In the genomic region with DNA sequence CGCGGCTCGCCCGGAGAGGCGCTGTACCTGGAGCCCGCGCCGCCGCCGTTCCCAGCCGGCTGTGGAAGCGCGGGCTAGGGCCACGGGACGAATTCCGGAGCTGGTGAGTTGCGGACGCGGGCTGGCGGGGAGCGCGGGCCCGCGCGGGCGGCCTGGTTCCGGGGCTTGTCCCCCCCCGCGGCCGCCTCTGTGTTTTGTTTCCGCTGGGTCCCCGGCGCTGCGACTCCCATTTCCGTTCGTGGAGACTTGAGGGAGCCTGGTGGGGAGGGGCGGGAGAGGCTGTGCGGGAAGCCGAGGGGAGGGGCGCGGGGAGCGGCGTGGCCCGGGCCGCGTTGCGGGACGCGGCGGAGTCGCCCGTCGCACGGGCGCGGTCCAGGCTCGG, we compare ENCODE assay signal across 8 mouse cellular contexts. TPM values are rescaled to one million over a fixed set of nuclear protein-coding genes. Genes with fewer than 3 reads are reported as not detected.
A peak's percentile ranks its signal among the peaks of the same experiment; 100 is the strongest.
DNase-seq lines count a peak whose midpoint lies in the region; ATAC-seq and TF ChIP-seq lines count a peak whose summit lies in the region.

A gene (minus strand): TSS at position 185 of the 382 bp plus-strand sequence.

- H3K27ac ChIP-seq in ES-E14 (ENCODE audit: insufficient read depth, low read depth, low read length, poor library complexity, severe bottlenecking) = peak within 1 kb of the TSS; percentile 100
- H3K27ac ChIP-seq in forebrain, embryonic 15.5 days (replicated peaks) = peak within 1 kb of the TSS; percentile 96
- peak within 1 kb of the TSS; percentile 90 for H3K27ac ChIP-seq in liver, embryonic 14.5 days
- peak within 1 kb of the TSS; percentile 96 for H3K27ac ChIP-seq in neural tube, embryonic 12.5 days

- no peak for TF ChIP-seq CTCF in liver, embryonic 14.5 days (IDR thresholded peaks at IDR 0.05; ENCODE audit: low read depth)

- intact Hi-C loops in heart, postnatal 10 days (cut with DNase I) = loop anchor here (1.0 to 5.0 kb wide), 2 partner anchors 100 to 967 kb away; a partner anchor contains a TSS

- peaks cover 14% of the 10 kb centered on the region for H3K36me3 ChIP-seq in ES-E14 (ENCODE audit: control insufficient read depth, insufficient read depth, low read length, poor library complexity, severe bottlenecking)
- peaks cover 20% of the 10 kb centered on the region for H3K36me3 ChIP-seq in forebrain, embryonic 15.5 days
- peaks cover 8% of the 10 kb centered on the region for H3K36me3 ChIP-seq in liver, embryonic 14.5 days (replicated peaks; ENCODE audit: control insufficient read depth, insufficient read depth, low read depth)
- H3K36me3 ChIP-seq in neural tube, embryonic 12.5 days = peaks cover 15% of the 10 kb centered on the region

- peak within 1 kb of the TSS; percentile 86 for H3K4me2 ChIP-seq in forebrain, embryonic 15.5 days (replicated peaks)
- H3K4me2 ChIP-seq in liver, embryonic 14.5 days (ENCODE audit: low read depth) = peak within 1 kb of the TSS; percentile 71
- peak within 1 kb of the TSS; percentile 84 for H3K4me2 ChIP-seq in neural tube, embryonic 12.5 days (replicated peaks)

- peak; percentile 74 for ATAC-seq in forebrain, embryonic 15.5 days (replicated peaks)
- ATAC-seq in liver, embryonic 14.5 days (ENCODE audit: insufficient read depth) = peak; percentile 24
- ATAC-seq in neural tube, embryonic 12.5 days (ENCODE audit: low FRiP score, low read depth) = peak; percentile 71

- H3K9ac ChIP-seq in ES-E14 (ENCODE audit: insufficient read depth, low read depth, low read length, poor library complexity, severe bottlenecking) = peak within 1 kb of the TSS; percentile 99
- H3K9ac ChIP-seq in forebrain, embryonic 15.5 days (replicated peaks) = peak within 1 kb of the TSS; percentile 96
- peak within 1 kb of the TSS; percentile 96 for H3K9ac ChIP-seq in liver, embryonic 14.5 days (replicated peaks)
- peak within 1 kb of the TSS; percentile 98 for H3K9ac ChIP-seq in neural tube, embryonic 12.5 days

- no peak for DNase-seq in ES-E14 (ENCODE audit: low read depth, low spot score)
- peak; percentile 87 for DNase-seq in cerebellum, adult 11-12 months
- DNase-seq in heart, postnatal 10 days = peak; percentile 86 to 89
- DNase-seq in kidney, postnatal 4 days = peak; percentile 89 to 93
- DNase-seq in liver, embryonic 14.5 days (ENCODE audit: low read depth in 3 of 3, low spot score in 3 of 3) = peak; percentile 31 to 43 (median 36)
- peak; percentile 76 for DNase-seq in thymus, postnatal 0 days (ENCODE audit: low spot score)

- WGBS in forebrain, embryonic 15.5 days = under 1% methylated on average over 57 of the region's 57 CpGs
- 0% methylated on average over 56 of the region's 57 CpGs for WGBS in liver, embryonic 14.5 days (ENCODE audit: insufficient replicate concordance)
- under 1% methylated on average over 57 of the region's 57 CpGs for WGBS in neural tube, embryonic 12.5 days

- peak within 1 kb of the TSS; percentile 87 to 96 for H3K4me3 ChIP-seq in ES-E14 (ENCODE audit: insufficient read depth in 1 of 2, low read depth in 1 of 2, low read length in 2 of 2, poor library complexity in 1 of 2, severe bottlenecking in 1 of 2)
- H3K4me3 ChIP-seq in forebrain, embryonic 15.5 days = peak within 1 kb of the TSS; percentile 88
- H3K4me3 ChIP-seq in liver, embryonic 14.5 days (ENCODE audit: insufficient read depth in 1 of 2, low read depth in 2 of 2, low read length in 2 of 2) = peak within 1 kb of the TSS; percentile 77 to 99
- H3K4me3 ChIP-seq in neural tube, embryonic 12.5 days = peak within 1 kb of the TSS; percentile 91

- H3K4me1 ChIP-seq in ES-E14 (ENCODE audit: control insufficient read depth in 2 of 2, insufficient read depth in 2 of 2, low read length in 2 of 2, poor library complexity in 1 of 2) = peaks cover 4 to 7% of the 10 kb centered on the region in 2 experiments; a peak in 3 of 4 replicates
- peaks cover 44% of the 10 kb centered on the region for H3K4me1 ChIP-seq in forebrain, embryonic 15.5 days
- peaks cover 0 to 12% of the 10 kb centered on the region in 2 experiments; a peak in 3 of 4 replicates for H3K4me1 ChIP-seq in liver, embryonic 14.5 days (replicated peaks; ENCODE audit: control insufficient read depth in 2 of 2, insufficient read depth in 2 of 2, low read length in 1 of 2)
- peaks cover 20% of the 10 kb centered on the region; the same call in 1 of the 2 replicates for H3K4me1 ChIP-seq in neural tube, embryonic 12.5 days

- H3K27me3 ChIP-seq in forebrain, embryonic 15.5 days = no peaks in the 10 kb centered on the region
- H3K27me3 ChIP-seq in liver, embryonic 14.5 days (ENCODE audit: control insufficient read depth, insufficient read depth, low read length) = no peaks in the 10 kb centered on the region
- H3K27me3 ChIP-seq in neural tube, embryonic 12.5 days (replicated peaks) = no peaks in the 10 kb centered on the region

- TF ChIP-seq EP300 in liver, embryonic 14.5 days (IDR thresholded peaks at IDR 0.05; ENCODE audit: low read depth) = no peak

- in situ Hi-C loops in ES-E14 (cut with MboI; ENCODE audit: low sequenced_read_pairs in 2 of 2, unreplicated experiment in 2 of 2) = loop anchor here in 1 of 2 experiments (10.0 kb wide), 1 partner anchor 101 kb away; a partner anchor contains a TSS

- no peaks in the 10 kb centered on the region for H3K9me3 ChIP-seq in ES-E14 (ENCODE audit: control insufficient read depth, insufficient read depth, low read depth, low read length)
- no peaks in the 10 kb centered on the region for H3K9me3 ChIP-seq in forebrain, embryonic 15.5 days
- H3K9me3 ChIP-seq in liver, embryonic 14.5 days (ENCODE audit: control insufficient read depth, low read length) = no peaks in the 10 kb centered on the region
- no peaks in the 10 kb centered on the region for H3K9me3 ChIP-seq in neural tube, embryonic 12.5 days

TF ChIP-seq in ES-E14, 5 proteins besides CTCF, POLR2A, EP300 and RAD21:
- no peak for TF ChIP-seq ZNF384 (IDR thresholded peaks at IDR 0.05; ENCODE audit: low read depth, low read length)
- TF ChIP-seq HCFC1 (IDR thresholded peaks at IDR 0.05; ENCODE audit: borderline replicate concordance, insufficient read depth, low read length) = no peak
- no peak for TF ChIP-seq ZC3H11A (IDR thresholded peaks at IDR 0.05; ENCODE audit: borderline replicate concordance, low read depth, low read length)
- TF ChIP-seq MAFK (IDR thresholded peaks at IDR 0.05; ENCODE audit: insufficient read depth, low read depth, low read length) = no peak
- no peak for TF ChIP-seq CHD2 (IDR thresholded peaks at IDR 0.05; ENCODE audit: low read depth, low read length)

RNA-seq across cellular contexts. Expression of the gene that starts here (rescaled TPM):
- 85.7 and 149 TPM in 2 replicates for total RNA-seq in ES-E14 (2012; rRNA removed)
- polyA plus RNA-seq in forebrain, embryonic 15.5 days (2015; fragmentation: Nextera tagmentation; extraction: Ambion mirVana) = 748 and 755 TPM in 2 replicates
- 1,000 to 10,000 TPM; 1,523 to 1,629 TPM for total RNA-seq in heart, postnatal 10 days (2021)
- polyA plus RNA-seq in liver, embryonic 14.5 days (2012; rRNA removed) = 107 and 155 TPM in 2 replicates
- polyA plus RNA-seq in liver, embryonic 14.5 days (2014; fragmentation: Nextera tagmentation; extraction: Ambion mirVana) = 586 and 628 TPM in 2 replicates
- 739 and 746 TPM in 2 replicates for polyA plus RNA-seq in neural tube, embryonic 12.5 days (2016; fragmentation: Nextera tagmentation; extraction: Ambion mirVana)
- 975 and 1,055 TPM in 2 replicates for polyA plus RNA-seq in thymus, postnatal 0 days (2015; fragmentation: Nextera tagmentation; extraction: Ambion mirVana)

Comparison
In these comparisons a context has a peak if more than half of its experiments do, and no peak if none do; other contexts are left out.
1. RNA of the gene that starts here (total RNA-seq): 1,523 to 1,629 TPM in heart, postnatal 10 days; 85.7 to 149 TPM in ES-E14; every median in the first group is over 10 times any median in the second.
2. ATAC-seq: peak in every context shown above with its lines; median percentile 74 in forebrain, embryonic 15.5 days; 71 in neural tube, embryonic 12.5 days; 24 in liver, embryonic 14.5 days.
3. Peak in every context shown above with its lines, with median percentiles within 50 percentile points of each other: H3K27ac ChIP-seq, H3K4me3 ChIP-seq, H3K9ac ChIP-seq and H3K4me2 ChIP-seq.